Comparison of ENCODE assay signal across 16 mouse cellular contexts in the genomic region with DNA sequence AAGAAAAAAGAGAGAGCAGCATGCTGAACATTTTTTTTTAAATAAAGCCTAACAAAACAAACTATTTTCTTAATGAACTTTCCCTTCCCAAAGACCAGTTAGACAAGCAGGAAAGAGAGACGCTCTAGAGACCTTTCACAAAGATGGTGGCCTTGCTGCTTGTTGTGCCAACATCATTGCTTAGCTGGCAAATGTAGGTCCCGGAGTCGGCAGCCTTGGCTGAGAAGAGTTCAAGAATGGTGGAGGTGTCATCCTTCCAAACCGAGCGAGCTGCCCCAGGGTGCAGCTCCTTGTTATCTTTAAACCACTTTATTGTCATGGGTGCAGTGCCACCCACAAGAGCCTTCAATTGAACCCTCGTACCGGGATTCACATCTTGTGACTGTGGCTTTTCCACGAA.
"Had no signal": no experiment of that assay in that cellular context is flagged by ENCODE, and none has a peak within 500 bp of the region (broad histone marks: within the 10 kb centered on the region; RNA-seq: fewer than 3 reads in every experiment).

No protein-coding gene starts in this region.

- H3K27me3 ChIP-seq: neural tube, embryonic 13.5 days; neural tube, embryonic 15.5 days; stomach, embryonic 15.5 days had no signal

- H3K27ac ChIP-seq: neural tube, embryonic 13.5 days; neural tube, embryonic 15.5 days; stomach, embryonic 15.5 days; stomach, postnatal 0 days had no signal

- DNase-seq: retina, postnatal 1 day; right cerebral cortex, adult 18-20 months; right cerebral cortex, postnatal 14 days; right cerebral cortex, postnatal 25 days; right cerebral cortex, postnatal 4 days; spleen, adult 18-20 months; thymus, adult 18-20 months; thymus, adult 2 months; thymus, postnatal 14 days; thymus, postnatal 25 days; thymus, postnatal 36 days; thymus, postnatal 4 days had no signal

- H3K4me2 ChIP-seq: neural tube, embryonic 13.5 days; neural tube, embryonic 15.5 days; stomach, embryonic 15.5 days had no signal

- H3K4me3 ChIP-seq: neural tube, embryonic 13.5 days; neural tube, embryonic 15.5 days; stomach, embryonic 15.5 days had no signal

- H3K36me3 ChIP-seq: neural tube, embryonic 13.5 days; neural tube, embryonic 15.5 days; stomach, embryonic 15.5 days had no signal
